In genomic region chr12:103679853-103680252, GRCm38 (mm10) we compare ENCODE assay signal across 13 mouse cellular contexts. TPM values are rescaled to one million over a fixed set of nuclear protein-coding genes. Genes with fewer than 3 reads are reported as not detected.
"Had no signal": no experiment of that assay in that cellular context is flagged by ENCODE, and none has a peak within 500 bp of the region (broad histone marks: within the 10 kb centered on the region; RNA-seq: fewer than 3 reads in every experiment).

No protein-coding gene starts in this region.

RNA-seq across cellular contexts. Expression of gene Serpina16, which starts 3.9 kb away (rescaled TPM):
- total RNA-seq: neutrophil, adult 5-6 weeks had no signal
- polyA plus RNA-seq: neural tube, embryonic 12.5 days; neural tube, embryonic 13.5 days; neural tube, embryonic 14.5 days; small intestine, adult 2 months; spleen, adult 2 months; stomach, embryonic 14.5 days; stomach, postnatal 0 days; thymus, adult 2 months; thymus, postnatal 0 days; urinary bladder, adult 2 months had no signal

RNA-seq across cellular contexts. Expression of gene Serpina1f, which starts 15.5 kb away (rescaled TPM):
- total RNA-seq: neutrophil, adult 5-6 weeks had no signal
- polyA plus RNA-seq: neural tube, embryonic 12.5 days; neural tube, embryonic 13.5 days; neural tube, embryonic 14.5 days; neural tube, embryonic 15.5 days; stomach, embryonic 14.5 days; stomach, postnatal 0 days; thymus, postnatal 0 days; urinary bladder, adult 2 months had no signal

RNA-seq across cellular contexts. Expression of gene Serpina6, which starts 22.8 kb away (rescaled TPM):
- total RNA-seq: neutrophil, adult 5-6 weeks had no signal
- polyA plus RNA-seq: small intestine, adult 2 months; spleen, adult 2 months; stomach, postnatal 0 days; thymus, adult 2 months; urinary bladder, adult 2 months had no signal

RNA-seq across cellular contexts. Expression of gene Serpina10, which starts 48.6 kb away (rescaled TPM):
- total RNA-seq: neutrophil, adult 5-6 weeks had no signal
- polyA plus RNA-seq: neural tube, embryonic 13.5 days; neural tube, embryonic 14.5 days; small intestine, adult 2 months; testis, adult 2 months; urinary bladder, adult 2 months had no signal
